In genomic region chr9:65020991-65021886, GRCm38 (mm10) we compare ENCODE assay signal across 8 mouse cellular contexts. TPM values are rescaled to one million over a fixed set of nuclear protein-coding genes. Genes with fewer than 3 reads are reported as not detected.
A peak's percentile ranks its signal among the peaks of the same experiment; 100 is the strongest.
DNase-seq lines count a peak whose midpoint lies in the region; ATAC-seq and TF ChIP-seq lines count a peak whose summit lies in the region.

Gene Hacd3, minus strand, starts transcription at chr9:65021693.

- H3K79me2 ChIP-seq in liver, adult 2 months (ENCODE audit: control insufficient read depth, insufficient read depth, low read length), result peaks cover 25% of the 10 kb centered on the region
- H3K79me2 ChIP-seq in myocyte (ENCODE audit: control insufficient read depth, insufficient read depth), result peaks cover 39% of the 10 kb centered on the region

- H3K4me3 ChIP-seq in heart, embryonic 13.5 days, result peak within 1 kb of the TSS; percentile 100
- H3K4me3 ChIP-seq in kidney, postnatal 0 days (replicated peaks; ENCODE audit: low read depth, low read length), result peak within 1 kb of the TSS; percentile 96
- peak within 1 kb of the TSS; percentile 92 for H3K4me3 ChIP-seq in liver, adult 2 months (ENCODE audit: insufficient read depth, low read depth, low read length)
- peak within 1 kb of the TSS; percentile 61 for H3K4me3 ChIP-seq in myocyte

- under 1% methylated on average over 81 of the region's 81 CpGs for WGBS in heart, embryonic 13.5 days
- under 1% methylated on average over 78 of the region's 81 CpGs for WGBS in kidney, postnatal 0 days
- under 1% methylated on average over 81 of the region's 81 CpGs for WGBS in liver, adult 2 months

- peak; percentile 93 for DNase-seq in CD4-positive, CD25-positive, alpha-beta regulatory T cell, adult 2 months (ENCODE audit: low read depth, low spot score)
- peak; percentile 80 for DNase-seq in c-Kit-negative CD71-positive TER-119-positive erythroid progenitor cells, embryonic 14.5 days (ENCODE audit: low read depth, low spot score)
- DNase-seq in fibroblast of lung, adult 2 months (ENCODE audit: low read depth), result peak; percentile 76
- peak; percentile 96 for DNase-seq in kidney, postnatal 0 days (ENCODE audit: low spot score)
- peak; percentile 90 for DNase-seq in liver, adult 2 months (ENCODE audit: extremely low read depth, low read depth, low spot score)
- peak; percentile 87 to 95 for DNase-seq in spleen, postnatal 4 days (ENCODE audit: low spot score in 2 of 2)

- no peak for TF ChIP-seq CTCF in kidney, postnatal 0 days (IDR thresholded peaks at IDR 0.05; ENCODE audit: low read depth)
- TF ChIP-seq CTCF in liver, adult 2 months (IDR thresholded peaks at IDR 0.05; ENCODE audit: low read depth, low read length), result no peak

- H3ac ChIP-seq in myocyte (ENCODE audit: control insufficient read depth, insufficient read length), result peak within 1 kb of the TSS; percentile 28

- peak; percentile 82 for ATAC-seq in heart, embryonic 13.5 days (ENCODE audit: extremely low read depth, insufficient number of reproducible peaks, low FRiP score, low TSS enrichment)
- peak; percentile 88 for ATAC-seq in kidney, postnatal 0 days (replicated peaks; ENCODE audit: low FRiP score, low read depth)

- 0 out of 2 replicates have a peak, but pooled peaks cover under 1% of the 10 kb centered on the region for H3K27me3 ChIP-seq in heart, embryonic 13.5 days (replicated peaks)
- no peaks in the 10 kb centered on the region for H3K27me3 ChIP-seq in kidney, postnatal 0 days (ENCODE audit: insufficient read depth, low read length)
- no peaks in the 10 kb centered on the region for H3K27me3 ChIP-seq in liver, adult 2 months (ENCODE audit: control insufficient read depth, insufficient read depth, low read length)
- H3K27me3 ChIP-seq in myocyte (ENCODE audit: control insufficient read depth, insufficient read depth, insufficient read length), result no peaks in the 10 kb centered on the region

- H3K27ac ChIP-seq in heart, embryonic 13.5 days (replicated peaks), result peak within 1 kb of the TSS; percentile 86
- H3K27ac ChIP-seq in kidney, postnatal 0 days, result peak within 1 kb of the TSS; percentile 89
- peak within 1 kb of the TSS; percentile 95 for H3K27ac ChIP-seq in liver, adult 2 months (replicated peaks; ENCODE audit: insufficient read depth, low read depth, low read length)

- peak within 1 kb of the TSS; percentile 94 for H3K4me2 ChIP-seq in heart, embryonic 13.5 days
- H3K4me2 ChIP-seq in kidney, postnatal 0 days (ENCODE audit: low read length), result peak within 1 kb of the TSS; percentile 95
- H3K4me2 ChIP-seq in myocyte (ENCODE audit: low read depth), result peak within 1 kb of the TSS; percentile 95

- no peaks in the 10 kb centered on the region for H3K36me3 ChIP-seq in heart, embryonic 13.5 days
- no peaks in the 10 kb centered on the region for H3K36me3 ChIP-seq in kidney, postnatal 0 days (ENCODE audit: insufficient read depth, low read length)
- no peaks in the 10 kb centered on the region for H3K36me3 ChIP-seq in liver, adult 2 months (ENCODE audit: control insufficient read depth, insufficient read depth, low read length)
- H3K36me3 ChIP-seq in myocyte (ENCODE audit: control insufficient read depth, insufficient read depth), result no peaks in the 10 kb centered on the region

- no peaks in the 10 kb centered on the region for H3K9me3 ChIP-seq in heart, embryonic 13.5 days
- H3K9me3 ChIP-seq in kidney, postnatal 0 days (replicated peaks; ENCODE audit: low read length), result no peaks in the 10 kb centered on the region

- peak within 1 kb of the TSS; percentile 98 for H3K9ac ChIP-seq in heart, embryonic 13.5 days
- peak within 1 kb of the TSS; percentile 94 for H3K9ac ChIP-seq in kidney, postnatal 0 days (ENCODE audit: low read depth, low read length)
- H3K9ac ChIP-seq in liver, adult 2 months (ENCODE audit: low read depth, low read length), result peak within 1 kb of the TSS; percentile 99

- TF ChIP-seq POLR2A in liver, adult 2 months (IDR thresholded peaks at IDR 0.05; ENCODE audit: extremely low read depth, insufficient read depth, low read length), result peak; percentile 93
- peak; percentile 99 for TF ChIP-seq POLR2A in myocyte (IDR thresholded peaks at IDR 0.05; ENCODE audit: insufficient read length, low read depth)

- H3K4me1 ChIP-seq in heart, embryonic 13.5 days, result peaks cover 55% of the 10 kb centered on the region
- H3K4me1 ChIP-seq in kidney, postnatal 0 days (replicated peaks; ENCODE audit: insufficient read depth, low read length), result no peaks in the 10 kb centered on the region
- peaks cover 32% of the 10 kb centered on the region for H3K4me1 ChIP-seq in liver, adult 2 months (ENCODE audit: control insufficient read depth, insufficient read depth, low read length)

TF ChIP-seq in myocyte, 11 proteins besides CTCF, POLR2A, EP300 and RAD21:
- TF ChIP-seq POLR2AphosphoS2 (IDR thresholded peaks at IDR 0.05; ENCODE audit: insufficient read length, low read depth) (peak; percentile 96), MAX (IDR thresholded peaks at IDR 0.05; ENCODE audit: low read depth) (no peak), USF1 (IDR thresholded peaks at IDR 0.05; ENCODE audit: low read depth) (peak; percentile 80), MYOD1 (IDR thresholded peaks at IDR 0.05; ENCODE audit: control insufficient read depth in 1 of 3, insufficient read length in 2 of 3, low read depth in 2 of 3) (peak in 1 of 3 experiments; percentile 17)

RNA-seq across cellular contexts. Expression of gene Hacd3, which starts in this region (rescaled TPM):
- polyA plus RNA-seq in heart, embryonic 13.5 days (2015; fragmentation: Nextera tagmentation; extraction: Ambion mirVana), result 51.7 and 52.9 TPM in 2 replicates
- 68.2 and 78.1 TPM in 2 replicates for polyA plus RNA-seq in kidney, postnatal 0 days (2015; fragmentation: Nextera tagmentation; extraction: Ambion mirVana)
- total RNA-seq in liver, adult 2 months (2014; rRNA removed), result 165 TPM in 2 replicates
- 67.7 and 68.6 TPM in 2 replicates for polyA plus RNA-seq in liver, adult 2 months (2012; rRNA removed)
- 13.7 TPM for polyA plus RNA-seq in myocyte (2012; fragmentation: generic; extraction: Trizol)

Comparison
In these comparisons a context has a peak if more than half of its experiments do, and no peak if none do; other contexts are left out.
1. Peak in every context shown above with its lines: DNase-seq, ATAC-seq, H3K4me3 ChIP-seq and H3K27ac ChIP-seq.